Mouse (Mus musculus) B cell, adult 2 months (primary cell): Measurements from ENCODE around the gene Tfr2.

Experiments
- DNase-seq, 2 experiments: peaks; one replicate each; pipeline ENCODE4 v3.0.0; 2022

Gene Tfr2

DNA sequence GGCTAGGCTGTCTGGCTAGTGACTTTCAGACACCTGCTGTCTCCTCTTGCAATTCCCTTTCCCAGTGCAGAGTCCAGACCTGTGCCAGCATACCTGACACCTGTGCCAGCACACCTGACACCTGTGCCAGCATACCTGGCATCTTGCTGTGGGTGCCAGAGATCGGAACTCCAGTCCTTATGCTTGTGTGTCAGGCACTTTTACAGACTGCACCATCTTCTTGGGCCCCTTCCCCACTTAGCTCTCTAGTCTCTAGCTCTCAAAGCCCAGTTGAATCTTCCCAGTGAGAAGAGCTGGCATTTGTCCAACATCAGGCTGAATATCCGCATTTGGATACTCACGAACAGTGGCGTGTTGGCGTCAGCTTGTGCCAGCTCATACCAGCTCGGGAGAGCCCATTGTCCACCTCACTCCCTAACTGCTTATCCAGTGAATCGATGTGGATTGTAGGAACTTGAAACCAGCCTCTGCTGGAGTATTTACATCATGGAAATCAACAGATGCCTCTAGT, 30.3 kb upstream of the Tfr2 start:
- no peak for DNase-seq

DNA sequence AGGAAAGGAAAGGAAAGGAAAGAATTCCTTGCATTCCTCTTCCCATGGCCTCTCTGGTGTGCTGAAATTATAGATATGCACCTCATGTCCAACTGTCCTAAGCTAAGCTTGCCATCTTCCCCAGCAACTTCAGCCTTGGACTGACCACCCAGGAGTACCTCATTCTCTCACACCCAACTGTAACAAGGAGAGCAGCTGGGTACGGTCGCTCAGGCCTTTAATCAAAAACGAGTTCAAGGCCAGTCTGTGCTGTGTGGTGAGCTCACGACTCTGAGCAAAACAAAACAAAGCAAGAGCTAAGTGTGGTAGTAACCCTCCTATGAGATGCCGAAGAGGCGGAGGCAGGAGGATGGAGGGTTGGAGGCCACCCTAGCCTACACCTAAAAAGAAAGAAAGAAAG, 28.6 kb upstream of the Tfr2 start:
- DNase-seq: no peak

DNA sequence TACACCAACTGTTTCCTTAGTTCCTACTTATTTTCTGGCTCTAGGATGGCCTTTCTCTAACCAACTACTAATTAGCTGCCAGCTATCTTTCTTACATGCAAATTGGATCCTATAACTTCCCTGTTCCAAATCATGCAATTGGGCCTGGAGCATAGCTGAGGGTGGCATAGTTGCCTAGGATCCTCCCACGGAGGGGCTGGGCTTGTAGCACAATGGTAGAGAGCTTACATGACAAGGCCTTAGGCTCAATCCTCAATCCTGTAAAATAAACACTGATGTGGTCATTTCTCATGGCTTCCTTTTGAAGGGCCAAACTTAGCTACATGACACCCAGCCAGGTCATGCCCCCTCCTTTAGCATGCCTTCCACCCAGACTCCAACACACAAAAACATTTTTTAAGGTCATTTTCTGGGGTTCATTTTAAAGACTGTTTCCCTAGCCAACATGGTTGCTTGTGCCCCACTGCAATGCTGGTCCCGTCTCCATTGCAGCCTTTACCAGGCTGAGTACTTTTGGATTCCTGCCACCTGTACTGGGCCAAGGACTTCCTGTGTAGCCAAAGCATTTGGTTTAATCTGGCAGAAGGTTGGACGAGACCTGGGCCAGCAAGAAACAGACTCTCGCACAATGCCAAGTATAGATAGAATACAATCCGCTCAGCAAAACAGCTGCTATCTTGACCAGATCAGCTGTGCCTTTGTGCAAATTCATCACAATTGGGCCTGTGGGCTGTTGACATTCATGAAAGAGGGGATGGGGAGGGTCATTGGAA, 27.7 kb upstream of the Tfr2 start:
- DNase-seq: no peak

DNA sequence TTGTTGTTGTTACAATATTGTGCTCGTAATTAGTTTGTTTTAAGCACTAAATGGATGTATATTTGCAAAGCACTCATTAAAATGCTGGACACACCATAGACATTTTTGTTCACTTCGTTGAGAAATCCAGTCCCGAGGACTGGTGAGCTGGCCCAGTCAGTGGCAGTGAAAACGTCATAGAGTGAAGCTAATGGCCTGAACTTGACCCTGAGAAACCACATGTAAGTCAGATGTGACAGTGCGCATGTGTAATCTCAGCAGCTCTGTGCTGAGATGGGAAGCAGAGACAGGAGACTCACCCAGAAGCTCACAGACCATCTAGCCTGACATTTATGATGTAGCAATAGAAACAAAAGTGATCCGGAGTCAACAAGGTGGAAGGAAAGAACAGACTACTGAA, 24.7 kb upstream of the Tfr2 start:
- no peak for DNase-seq

DNA sequence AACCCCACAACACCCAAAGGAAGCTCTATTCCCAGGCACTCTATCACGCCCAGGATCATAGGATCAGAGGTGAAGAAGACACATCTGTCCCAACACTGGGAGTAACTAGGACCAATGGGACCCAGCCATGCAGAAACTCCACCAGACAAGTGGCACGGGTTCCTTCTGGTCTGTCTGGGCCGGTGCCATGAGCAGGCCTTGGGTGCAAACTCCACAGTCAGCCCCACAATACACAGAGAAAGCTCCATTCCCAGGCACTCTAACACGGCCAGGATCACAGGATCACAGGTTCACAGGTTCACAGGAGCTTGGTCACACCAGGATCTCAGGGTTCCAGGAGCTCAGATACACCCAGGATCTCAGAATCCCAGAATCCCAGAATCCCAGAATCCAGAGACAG, 24.0 kb upstream of the Tfr2 start:
- no peak for DNase-seq

DNA sequence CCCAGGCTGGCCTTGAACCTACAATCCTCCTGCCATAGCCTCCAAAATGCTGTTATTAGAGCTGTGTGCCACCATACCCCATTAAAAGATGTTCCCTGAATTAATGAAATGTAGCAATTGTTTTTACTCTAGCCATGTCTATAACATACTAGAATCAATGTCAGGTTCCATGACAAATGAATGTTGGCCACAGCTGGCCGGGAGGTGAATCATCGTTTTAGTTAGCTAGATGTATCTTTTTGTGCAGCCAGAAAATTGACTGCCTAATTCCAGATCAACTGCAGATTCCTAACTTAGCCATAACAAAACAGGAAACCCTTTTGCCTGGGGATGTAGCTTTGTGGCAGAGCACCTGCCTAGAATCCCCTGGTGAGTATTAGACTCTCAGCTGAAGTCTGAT, 19.8 kb upstream of the Tfr2 start:
- no peak for DNase-seq

DNA sequence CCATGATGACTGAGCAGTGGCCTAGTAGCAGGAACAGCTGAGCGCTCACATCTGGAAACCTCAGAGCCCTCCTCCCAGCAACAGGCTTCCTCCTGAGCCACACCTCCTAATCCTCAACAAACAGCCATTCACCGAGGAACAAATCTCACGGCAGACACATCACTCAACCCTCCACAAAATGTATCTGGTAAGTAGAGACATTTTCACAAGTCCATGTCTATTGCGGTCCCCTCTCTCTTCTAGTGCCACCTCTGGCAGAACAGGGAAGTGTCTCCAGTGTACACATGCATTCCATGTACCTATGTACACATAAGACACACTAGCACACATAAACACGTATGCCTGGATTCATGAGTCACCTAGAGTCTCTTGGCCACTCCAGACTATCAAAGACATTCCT, 18.5 kb upstream of the Tfr2 start:
- DNase-seq: peak; percentile 32 to 39

DNA sequence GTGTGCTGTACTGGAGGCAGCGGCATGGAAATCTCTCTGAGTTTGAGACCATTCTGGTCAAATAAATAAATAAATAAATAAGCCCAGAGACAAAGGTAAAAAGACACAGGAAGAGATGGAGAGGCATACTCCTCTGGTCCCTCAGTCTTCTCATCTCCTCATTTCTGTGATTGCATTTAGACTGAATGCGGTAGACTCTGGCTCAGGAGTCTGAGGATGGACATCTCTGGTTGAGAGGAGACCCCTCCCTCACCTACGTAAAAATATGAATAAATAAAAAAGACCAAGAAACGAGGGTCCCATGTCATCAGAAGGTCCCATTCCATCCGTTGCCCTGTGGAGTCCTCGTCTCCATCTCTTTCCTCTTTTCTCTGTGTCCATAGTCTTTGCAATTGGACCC, 16.6 kb upstream of the Tfr2 start:
- DNase-seq: no peak

DNA sequence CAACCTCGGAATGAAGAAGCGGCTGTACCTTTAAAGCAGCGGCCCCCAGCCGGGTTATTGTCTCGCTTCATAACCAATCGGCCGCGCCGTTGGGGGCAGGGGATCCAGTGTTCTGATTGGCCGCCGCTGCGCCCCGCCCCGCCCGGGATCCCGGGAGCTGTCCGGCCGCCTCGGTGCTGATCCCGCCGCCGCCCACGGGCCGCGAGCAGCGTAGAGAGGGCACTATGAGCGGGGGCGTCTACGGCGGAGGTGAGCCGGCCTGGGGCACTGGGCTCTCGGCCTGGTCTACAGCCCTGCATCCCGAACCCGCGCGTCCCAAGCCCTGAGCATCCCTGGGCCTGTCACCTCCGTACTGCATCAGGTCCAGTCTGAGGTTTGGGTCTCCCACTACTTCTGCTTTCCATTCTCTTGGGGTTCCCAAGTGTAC, 16.2 kb upstream of the Tfr2 start, which contains the start of gene Actl6b:
Actl6b (plus strand) TSS at position 107 of the 427 bp plus-strand sequence.
- peak; percentile 54 to 57 for DNase-seq

DNA sequence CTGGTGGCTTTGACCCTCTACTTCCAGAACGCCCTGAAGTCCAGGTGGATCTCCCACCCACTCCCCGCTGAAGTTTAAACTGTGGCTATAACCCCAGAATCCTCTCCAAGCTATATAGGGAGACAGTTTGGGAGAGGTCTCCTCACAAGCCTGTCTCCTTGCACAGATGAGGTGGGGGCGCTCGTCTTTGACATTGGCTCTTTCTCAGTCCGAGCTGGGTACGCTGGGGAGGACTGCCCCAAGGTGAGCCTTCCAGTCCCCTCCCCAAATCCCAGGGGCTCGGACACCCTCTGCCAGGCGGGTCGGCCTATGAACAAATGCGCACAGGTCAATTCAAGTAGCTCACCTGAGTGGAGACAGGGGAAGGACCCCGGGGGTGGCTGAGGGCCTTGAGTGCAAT, 15.7 kb upstream of the Tfr2 start:
- no peak for DNase-seq

DNA sequence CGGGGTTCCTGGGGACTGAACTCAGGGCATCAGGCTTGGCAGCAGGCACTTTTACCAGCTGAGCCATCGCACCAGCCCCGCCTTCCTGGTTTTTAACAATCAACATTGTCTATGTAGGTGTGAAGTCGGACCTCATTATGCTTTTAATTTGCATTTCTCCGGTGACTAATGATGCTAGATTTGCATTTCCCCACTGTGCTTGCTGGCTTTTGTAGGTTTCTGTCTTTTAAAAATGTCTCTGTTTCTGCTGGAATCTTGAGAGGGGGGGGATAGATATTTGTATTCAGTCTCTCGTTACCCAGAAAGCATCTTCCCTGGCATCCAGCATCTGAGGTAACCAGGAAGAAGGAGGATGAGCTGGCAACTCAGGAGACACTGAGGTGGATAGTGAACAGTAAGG, 8.1 kb upstream of the Tfr2 start:
- DNase-seq: no peak

DNA sequence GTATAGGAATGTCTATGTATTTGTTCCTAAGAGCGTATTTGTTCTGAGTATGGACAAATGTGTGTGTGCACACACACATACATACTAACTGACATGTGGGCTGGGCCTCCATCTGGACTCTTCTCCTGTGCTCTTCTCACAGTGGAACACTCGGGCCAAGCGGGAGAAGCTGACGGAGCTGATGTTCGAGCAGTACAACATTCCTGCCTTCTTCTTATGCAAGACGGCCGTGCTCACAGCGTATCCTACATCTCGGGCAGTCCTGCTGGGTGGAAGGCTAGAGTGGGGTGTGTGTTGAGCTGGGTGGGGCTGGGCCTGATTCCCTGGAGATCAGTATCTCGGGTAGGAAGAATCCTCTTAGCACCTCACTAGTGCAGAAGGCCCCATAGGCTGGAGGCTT, 6.7 kb upstream of the Tfr2 start:
- no peak for DNase-seq

DNA sequence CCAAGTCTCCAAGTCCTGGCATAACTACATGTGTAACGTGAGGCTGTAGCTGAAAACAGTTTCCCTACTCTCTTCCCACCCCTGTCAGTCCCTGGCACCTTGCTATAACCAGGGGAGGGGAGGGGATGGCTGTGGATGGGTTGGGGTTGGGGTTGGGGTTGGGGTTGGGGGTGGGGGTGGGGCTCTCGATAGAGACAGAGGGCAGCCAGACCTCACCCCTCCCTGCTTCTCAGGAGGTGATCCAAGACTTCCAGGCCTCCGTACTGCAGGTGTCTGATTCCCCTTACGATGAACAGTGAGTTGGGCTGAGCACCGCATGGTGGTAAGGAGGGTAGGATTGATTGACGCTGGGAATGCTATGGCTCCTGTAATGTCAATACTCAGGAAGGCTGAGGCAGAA, 3.9 kb upstream of the Tfr2 start:
- no peak for DNase-seq

DNA sequence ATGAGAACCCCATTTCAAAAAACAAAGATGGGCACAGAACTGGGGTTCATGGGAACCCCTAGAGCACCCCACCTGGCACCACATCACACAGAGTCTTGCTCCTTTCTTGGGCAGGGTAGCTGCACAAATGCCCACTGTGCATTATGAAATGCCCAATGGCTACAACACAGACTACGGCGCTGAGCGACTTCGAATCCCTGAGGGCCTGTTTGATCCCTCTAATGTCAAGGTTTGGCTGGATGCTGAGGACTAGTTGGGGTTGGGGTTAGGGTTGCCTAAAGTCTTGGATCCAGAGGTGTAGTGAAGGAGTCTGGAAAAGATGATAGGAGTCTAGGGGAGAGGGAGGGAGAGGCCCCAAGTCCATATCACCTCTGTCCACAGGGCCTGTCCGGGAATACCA, 3.2 kb upstream of the Tfr2 start:
- no peak for DNase-seq

DNA sequence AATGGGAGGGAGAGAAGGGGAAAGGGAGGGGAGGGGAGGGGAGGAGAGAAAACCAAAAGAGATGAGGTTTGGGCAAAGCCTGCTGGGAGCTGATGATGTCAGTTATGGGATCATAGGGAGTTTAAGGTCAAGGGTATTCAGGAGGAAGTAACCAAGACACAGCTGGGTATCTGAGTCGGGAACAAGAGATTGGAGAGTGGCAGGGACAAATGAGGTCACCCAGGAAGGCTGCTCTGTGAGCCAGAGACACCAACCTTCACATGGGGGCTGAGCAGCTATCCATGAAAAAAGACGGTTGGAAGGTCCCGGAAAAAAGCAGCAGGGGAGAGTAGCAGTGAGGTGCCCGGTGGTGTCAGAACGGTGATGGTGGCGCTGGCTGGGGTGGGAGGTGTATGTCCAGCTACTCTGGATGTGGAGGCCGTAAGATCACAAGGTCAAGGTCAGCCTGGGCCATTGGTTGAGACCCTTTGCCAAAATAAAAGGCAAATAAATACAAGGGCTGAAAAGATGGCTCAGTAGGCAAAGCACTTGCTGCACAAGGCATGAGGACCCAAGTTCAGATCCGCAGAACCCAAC, 1.3 kb upstream of the Tfr2 start:
- no peak for DNase-seq

DNA sequence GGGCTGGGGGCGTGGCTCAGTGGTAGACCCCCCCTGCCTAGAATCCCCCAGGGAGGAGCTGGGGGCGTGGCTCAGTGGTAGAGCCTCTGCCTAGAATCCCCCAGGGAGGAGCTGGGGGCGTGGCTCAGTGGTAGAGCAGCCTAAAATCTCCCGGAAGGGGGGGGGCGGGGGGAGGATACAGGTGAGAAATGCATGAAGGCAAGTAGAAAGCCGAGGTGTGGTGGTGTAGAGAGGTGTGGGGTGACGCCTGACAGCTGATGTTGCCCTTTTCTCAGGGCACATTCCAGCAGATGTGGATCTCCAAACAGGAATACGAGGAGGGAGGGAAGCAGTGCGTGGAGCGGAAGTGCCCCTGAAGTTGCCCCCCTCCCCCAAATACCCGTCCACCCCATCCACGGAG, 609 bp upstream of the Tfr2 start:
- DNase-seq: peak; percentile 39 to 43

DNA sequence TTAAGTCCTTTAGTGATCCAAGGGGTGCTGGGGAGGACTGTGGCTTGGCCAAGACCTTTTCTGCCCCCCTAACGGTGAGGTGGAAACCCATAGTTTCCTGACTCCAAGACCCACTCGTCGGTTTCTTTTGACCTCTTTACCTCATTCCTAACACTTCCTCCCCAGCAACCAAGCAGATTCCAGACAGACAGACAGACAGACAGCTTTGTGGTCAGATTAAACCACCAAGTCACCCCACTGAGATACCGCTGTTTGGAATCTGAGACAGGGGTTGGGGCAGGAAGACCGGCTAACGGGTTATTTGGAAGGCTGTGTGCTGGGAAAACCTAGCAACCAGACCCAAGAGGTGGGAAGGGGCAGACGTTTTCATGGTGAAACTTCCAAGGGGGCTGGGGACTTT, 541 bp downstream of the Tfr2 start:
- DNase-seq: no peak

DNA sequence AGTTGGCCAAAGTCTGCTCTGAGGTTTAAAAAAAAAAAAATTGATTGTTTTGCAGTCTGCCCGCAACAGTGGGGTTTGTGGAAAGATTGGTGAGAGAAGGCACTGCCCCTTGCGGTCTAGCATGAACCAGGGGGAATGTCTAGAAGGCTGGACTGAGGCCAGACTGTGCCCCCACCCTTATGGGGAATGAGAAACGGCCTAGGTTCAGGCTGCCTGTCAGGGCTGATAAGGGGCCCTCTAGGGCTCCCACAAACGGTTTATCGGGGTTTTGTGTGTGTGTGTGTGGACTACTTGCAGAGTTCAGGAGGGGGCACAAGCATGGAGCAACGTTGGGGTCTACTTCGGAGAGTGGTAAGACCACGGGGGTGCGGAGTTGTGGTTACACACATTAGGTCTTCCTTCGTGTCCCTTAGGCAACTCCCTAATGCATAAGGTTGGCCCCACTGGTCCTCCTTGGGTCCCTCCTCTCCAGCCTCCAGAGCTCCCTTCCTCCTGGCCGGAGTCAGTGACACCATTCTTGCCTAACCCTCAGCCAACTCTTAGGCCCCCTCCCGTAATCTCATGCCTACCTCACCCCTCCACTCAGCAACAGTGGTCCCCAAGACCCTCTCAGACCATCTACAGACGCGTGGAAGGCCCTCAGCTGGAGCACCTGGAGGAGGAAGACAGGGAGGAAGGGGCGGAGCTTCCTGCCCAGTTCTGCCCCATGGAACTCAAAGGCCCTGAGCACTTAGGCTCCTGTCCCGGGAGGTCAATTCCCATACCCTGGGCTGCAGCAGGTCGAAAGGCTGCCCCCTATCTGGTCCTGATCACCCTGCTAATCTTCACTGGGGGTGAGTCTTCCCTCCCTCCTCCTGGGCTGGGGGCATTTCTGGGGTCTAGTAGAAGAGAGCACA, 1.3 kb downstream of the Tfr2 start:
- DNase-seq: no peak

DNA sequence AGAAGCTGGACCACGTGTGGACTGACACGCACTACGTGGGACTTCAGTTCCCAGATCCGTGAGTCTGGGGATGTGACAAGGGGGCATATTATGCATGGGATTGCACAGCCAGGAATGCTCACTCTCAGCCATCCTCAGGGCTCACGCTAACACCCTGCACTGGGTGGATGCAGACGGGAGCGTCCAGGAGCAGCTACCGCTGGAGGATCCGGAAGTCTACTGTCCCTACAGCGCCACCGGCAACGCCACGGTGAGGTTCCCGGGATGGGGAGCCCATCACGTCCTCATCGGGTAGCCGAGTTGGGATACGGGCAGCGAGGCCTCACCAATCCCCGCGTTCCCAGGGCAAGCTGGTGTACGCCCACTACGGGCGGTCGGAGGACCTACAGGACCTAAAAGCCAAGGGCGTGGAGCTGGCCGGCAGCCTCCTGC, 4.8 kb downstream of the Tfr2 start:
- no peak for DNase-seq

DNA sequence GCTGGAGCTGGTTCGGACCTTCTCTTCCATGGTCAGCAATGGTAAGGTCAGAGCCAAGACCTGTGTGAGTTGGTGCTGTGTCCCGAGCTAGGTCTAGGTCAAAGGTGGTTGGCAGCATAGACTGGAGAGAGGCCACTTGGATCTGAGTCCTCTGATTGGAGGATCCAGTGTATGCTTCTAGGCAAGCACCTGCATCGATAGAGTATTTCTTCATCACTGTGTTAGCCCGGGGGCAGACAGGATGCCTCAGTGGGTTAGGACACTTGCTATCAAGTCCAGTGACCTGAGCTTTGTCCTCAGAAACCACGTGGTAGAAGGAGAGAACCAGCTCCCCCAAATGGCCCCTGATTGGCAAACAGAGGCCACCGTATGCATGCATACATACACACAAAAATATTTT, 10.6 kb downstream of the Tfr2 start:
- no peak for DNase-seq

DNA sequence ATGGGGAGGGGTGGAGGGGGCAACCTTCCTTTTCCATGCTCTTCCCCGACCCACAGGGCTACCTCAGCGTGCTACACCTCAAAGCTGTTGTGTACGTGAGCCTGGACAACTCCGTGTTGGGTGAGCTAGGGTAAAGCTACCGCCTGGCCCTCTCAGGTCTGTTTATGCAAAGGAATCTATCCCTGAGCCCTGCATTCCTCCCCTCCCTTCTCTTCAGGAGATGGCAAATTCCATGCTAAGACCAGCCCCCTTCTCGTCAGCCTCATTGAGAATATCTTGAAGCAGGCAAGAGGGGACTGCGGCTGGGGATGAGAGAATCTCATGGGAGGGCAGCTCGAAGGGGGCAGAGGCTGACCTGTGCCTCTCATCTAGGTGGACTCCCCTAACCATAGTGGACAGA, 13.1 kb downstream of the Tfr2 start:
- no peak for DNase-seq

DNA sequence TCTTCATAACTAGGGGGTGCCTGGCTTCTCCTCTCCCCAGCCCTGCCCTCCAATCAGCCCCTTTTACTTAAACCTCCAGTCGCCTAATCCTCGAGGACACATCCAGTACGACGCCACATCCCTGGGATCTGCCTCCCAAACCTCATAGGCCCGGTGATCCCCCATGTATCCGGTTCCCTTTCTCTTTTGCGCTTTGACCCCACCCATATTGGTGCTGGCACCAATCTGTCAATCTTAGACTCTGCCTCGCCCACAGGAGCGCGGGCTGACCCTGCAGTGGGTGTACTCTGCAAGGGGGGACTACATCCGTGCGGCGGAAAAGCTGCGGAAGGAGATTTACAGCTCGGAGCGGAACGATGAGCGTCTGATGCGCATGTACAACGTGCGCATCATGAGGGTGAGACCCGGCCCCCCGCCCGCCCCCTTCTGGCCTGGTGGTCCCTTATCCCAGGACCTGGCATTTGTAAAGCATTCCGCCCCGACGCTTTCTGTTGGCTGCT, 14.1 kb downstream of the Tfr2 start:
- no peak for DNase-seq

DNA sequence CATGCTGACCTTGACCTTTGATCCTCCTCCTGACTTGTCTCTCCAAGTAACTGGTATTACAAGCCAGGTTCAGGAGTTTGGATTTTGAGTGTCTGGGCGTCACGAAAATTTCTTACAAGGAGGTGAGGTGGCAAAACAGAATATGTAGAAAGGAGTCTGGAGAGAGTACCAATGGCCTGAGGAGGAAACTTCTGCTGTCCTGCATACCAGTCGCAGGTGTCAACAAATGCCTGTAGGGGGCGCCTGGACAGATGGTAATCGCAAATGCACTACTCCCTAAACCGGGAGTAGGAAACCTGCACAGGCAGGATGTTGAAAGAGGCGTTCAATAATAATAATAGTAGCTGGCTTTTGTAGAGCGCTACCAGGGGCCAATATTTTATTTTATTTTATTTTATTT, 15.3 kb downstream of the Tfr2 start:
- DNase-seq: peak; percentile 81
